Mouse (Mus musculus): ENCODE measurements around the gene Slc22a6.

The Slc22a6 gene

GRCm38 (mm10) chr19:8611358-8612123 lies 6.3 kb upstream of the Slc22a6 start:
- peak; percentile 39 to 80 for DNase-seq

DNA sequence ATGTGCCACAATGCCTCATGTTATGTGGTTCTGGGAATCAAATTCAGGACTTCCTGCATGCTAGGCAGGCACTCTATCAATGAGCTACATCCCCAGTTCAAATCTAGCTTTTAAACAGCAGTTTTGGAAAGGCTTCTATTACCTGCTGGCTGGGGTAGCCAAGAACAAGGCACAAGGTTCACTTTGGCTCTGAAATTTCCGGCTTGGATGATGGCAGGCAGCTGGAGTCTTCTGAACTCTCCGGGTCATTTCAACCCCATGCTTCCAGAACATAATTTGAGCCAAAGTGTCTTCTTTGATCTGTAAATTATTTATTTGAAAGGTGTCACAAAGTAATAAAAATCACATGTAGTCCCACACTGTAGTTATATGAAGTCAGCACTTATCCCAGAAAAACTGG lies 4.7 kb upstream of the Slc22a6 start:
- DNase-seq, result peak; percentile 43 to 84

GRCm38 (mm10) chr19:8614343-8614742 lies 3.5 kb upstream of the Slc22a6 start:
- no peak for DNase-seq

- DNase-seq, result no peak
These were observed 1.5 kb upstream of the Slc22a6 start for GRCm38 (mm10) chr19:8616314-8616713.

DNA sequence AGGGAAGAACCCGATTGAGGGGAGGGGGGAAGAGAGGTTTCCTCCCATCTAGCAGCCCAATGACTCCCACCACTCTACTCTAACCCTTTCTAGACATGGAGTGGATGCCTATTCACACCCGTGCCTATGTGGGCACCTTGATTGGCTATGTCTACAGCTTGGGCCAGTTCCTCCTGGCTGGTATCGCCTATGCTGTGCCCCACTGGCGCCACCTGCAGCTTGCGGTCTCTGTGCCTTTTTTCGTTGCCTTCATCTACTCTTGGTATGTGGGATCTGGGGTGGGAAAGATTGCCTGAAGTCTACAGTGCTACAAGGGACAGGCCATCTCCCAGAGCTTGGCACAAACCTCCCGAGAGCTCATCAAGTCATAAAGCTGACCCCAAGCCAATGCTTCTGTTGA lies 3.3 kb downstream of the Slc22a6 start:
- DNase-seq, result peak; percentile 52 to 65

- DNase-seq, result peak; percentile 65 to 81
These were observed 12.4 kb downstream of the Slc22a6 start for GRCm38 (mm10) chr19:8630249-8630648.

DNA sequence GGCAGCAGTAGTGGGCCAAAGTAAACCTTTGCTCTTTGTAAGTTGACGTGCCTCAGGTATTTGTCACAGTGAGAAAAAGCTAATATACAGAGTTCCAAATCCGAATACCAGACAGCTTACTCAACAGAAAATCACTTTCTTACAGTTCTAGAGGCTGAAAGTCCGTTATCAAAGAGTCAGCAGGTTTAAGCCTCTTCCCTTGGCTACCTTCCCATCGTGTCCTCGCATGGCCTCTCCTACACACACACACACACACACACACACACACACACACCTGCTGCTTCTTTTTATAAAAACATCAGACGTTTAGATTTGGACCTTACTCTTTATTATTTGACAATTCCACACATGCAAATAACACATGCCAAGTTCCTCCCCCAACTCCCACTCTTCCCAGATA lies 13.0 kb downstream of the Slc22a6 start:
- DNase-seq, result peak; percentile 70 to 83

GRCm38 (mm10) chr19:8632029-8632428 lies 14.2 kb downstream of the Slc22a6 start:
- DNase-seq, result no peak

DNA sequence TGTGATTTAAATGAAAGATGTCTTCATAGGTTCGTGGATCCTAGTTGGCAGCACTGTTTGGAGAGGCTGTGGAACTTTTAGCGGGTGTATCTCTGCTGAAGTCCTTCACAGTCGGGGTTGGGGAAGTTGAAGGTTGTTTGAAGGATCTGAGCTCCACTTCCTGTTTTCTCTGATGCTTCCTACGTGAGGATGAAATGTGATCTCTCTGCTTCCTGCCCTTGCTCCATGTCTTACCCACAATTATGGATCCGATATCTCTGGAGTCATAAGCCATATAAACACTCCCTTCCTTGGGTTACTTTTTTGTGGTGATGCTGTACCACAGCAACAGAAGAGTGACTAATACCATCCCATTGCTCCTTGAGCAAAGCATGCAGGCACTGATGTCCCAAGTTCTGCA lies 24.2 kb downstream of the Slc22a6 start:
- DNase-seq, result no peak

- DNase-seq, result peak in 1 of 2 experiments; percentile 56
These were observed 28.6 kb downstream of the Slc22a6 start for GRCm38 (mm10) chr19:8646393-8646792.

GRCm38 (mm10) chr19:8655833-8656232 lies 38.0 kb downstream of the Slc22a6 start:
- DNase-seq, result peak in 1 of 2 experiments; percentile 20

DNA sequence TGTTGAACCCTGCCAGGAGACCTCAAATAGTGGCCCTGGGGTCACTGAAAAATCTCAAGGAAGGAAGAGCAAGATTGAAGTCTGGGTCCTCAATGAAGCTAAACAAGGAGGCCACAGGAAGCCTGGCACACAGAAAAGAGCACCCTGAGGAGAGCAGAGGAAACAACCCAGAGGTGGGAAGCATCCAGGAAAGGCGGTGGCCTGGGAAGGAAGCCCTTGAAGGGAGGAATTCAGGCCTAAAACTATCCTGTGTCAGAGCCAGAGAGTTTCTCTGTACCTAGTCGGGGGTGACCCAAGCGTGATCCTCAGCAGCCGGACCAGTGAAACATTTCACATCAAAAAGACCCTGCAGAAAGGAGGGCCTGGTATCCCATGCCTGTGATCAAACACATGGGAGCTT lies 38.5 kb downstream of the Slc22a6 start:
- DNase-seq, result peak; percentile 24 to 62

DNA sequence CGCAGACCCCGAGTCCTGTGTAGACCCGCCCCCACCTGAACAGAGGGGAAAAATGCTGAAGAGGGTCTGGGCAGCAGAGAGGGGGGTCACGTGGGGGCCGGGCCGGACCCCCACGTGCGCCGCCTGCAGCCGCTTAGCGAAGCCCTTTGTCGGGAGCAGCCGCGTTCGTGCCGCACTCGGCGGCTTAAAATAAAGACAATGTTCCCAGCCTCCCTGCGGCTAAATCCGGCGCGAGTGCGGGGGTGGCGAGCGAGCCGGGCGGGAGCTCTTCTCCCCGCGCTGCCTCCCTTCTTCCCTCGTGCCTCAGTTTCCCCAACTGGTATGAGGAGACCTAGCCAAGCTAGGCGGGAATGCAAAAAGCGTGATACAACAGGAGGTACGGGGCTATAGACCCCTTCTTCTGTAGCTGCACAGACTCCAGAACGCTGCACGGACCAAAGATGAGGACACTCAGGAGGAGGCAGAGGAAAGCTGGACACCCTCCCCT lies 44.0 kb downstream of the Slc22a6 start:
- no peak for DNase-seq

DNA sequence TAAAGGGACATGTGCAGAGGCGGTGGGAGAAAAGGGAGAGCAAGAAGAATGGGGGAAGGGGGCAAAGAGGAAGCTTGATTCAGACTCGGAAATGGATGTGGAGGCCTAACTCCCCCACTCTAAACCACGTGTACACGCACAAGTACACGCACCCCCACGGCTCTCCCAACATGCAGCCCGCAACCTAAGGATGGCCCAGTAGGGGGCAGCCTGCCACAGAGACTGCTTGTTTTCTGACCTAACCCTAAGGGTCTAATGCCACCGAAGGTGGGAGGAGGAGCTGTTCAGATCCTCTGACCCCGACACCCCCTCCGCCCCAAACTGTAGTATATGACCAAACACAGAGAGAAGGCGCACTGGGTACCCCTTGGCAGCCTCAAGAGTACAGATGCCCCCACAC lies 44.5 kb downstream of the Slc22a6 start:
- peak; percentile 68 to 70 for DNase-seq

DNA sequence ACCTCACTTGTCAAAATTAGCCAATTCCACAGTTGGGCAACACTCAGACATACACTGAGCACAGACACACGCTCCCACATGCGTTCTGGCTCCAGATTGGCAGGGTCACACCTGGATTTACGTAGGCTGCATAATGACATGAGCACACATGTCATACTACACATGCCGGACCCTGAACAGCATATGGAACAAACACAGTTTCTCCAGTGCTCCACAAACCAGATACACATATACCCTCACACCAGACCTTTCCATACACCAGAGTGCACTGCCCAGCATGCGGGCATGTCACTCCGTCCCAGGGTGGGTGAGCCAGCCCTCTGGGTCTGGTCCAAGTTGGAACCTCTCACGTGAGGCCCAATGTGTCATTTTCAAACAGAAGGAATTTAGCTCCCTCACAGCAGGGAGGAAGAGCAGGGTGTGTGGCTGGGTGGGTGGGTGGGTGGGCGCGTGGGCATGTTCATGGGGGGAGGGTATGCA lies 45.6 kb downstream of the Slc22a6 start, which contains the start of gene Chrm1:
Gene Chrm1, plus strand, starts transcription at position 430 of the 480 bp plus-strand sequence.
- DNase-seq, result no peak

GRCm38 (mm10) chr19:8663911-8664421 lies 46.1 kb downstream of the Slc22a6 start:
- no peak for DNase-seq

- no peak for DNase-seq
These were observed 47.0 kb downstream of the Slc22a6 start for GRCm38 (mm10) chr19:8664859-8665258.

- no peak for DNase-seq
These were observed 47.9 kb downstream of the Slc22a6 start for GRCm38 (mm10) chr19:8665746-8666145.

DNA sequence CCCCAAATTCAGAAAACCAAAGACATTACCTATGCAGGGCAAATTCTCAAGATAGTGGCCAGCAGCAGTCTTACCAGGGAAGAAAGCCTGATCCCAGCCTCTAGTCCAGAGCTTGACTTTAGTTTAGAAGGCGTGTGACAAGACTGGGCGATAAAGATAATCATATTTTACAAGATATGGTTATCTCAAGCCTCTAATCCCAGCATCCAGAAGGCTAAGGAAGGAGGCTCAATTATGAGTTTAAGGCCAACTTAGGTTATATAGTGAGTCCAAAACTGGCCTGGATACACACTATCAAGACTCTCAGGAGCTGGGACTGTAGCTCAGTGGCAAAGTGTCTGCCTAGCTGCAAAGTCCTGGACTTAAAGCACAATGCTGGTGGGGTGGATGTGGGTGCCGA lies 55.0 kb downstream of the Slc22a6 start:
- DNase-seq, result no peak

- no peak for DNase-seq
These were observed 55.7 kb downstream of the Slc22a6 start for GRCm38 (mm10) chr19:8673336-8674063.
